Mouse (Mus musculus) cerebellum, adult 2 months (tissue): ENCODE results near the gene Lrba.

Experiments
- CTCF ChIP-seq: fragments of 200-500 bp; IDR thresholded peaks from 2 replicates; pipeline ENCODE4 v1.5.1; 2011; ENCODE audit warnings: low read depth, mild to moderate bottlenecking, control low read depth, low read length, moderate library complexity, borderline replicate concordance; ENCODE audit not compliant: insufficient read depth
- POLR2A ChIP-seq: fragments of 200-500 bp; IDR thresholded peaks from 2 replicates; pipeline ENCODE4 v1.6.1; 2011; ENCODE audit warnings: low read length, control low read depth, borderline replicate concordance; ENCODE audit not compliant: insufficient read depth

DNA sequence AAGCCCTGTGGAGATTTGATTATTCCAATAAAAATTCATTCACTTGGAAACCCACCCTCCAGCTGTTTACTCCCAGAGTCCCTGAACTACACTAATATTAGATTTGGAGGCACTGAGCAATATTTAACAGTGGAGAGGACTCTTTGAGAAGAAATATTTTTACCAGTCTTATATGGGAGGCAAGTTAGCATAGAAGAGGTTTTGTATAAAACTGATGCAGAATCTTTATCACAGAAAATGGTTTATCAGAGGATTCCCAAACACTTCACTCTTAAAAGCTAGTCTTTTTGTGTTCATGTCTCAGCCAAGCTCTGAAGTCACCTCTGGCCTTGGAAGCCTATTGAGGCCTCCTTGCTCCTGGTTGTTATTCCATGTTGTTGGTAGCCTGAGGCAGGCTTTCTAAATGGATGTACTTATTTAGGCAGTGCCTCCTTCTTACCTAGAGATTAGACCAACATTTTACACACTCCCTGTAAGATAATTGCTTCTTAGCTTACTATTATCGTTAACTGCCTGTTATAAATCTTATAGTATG lies 317.4 kb downstream of the Lrba start:
- TF ChIP-seq CTCF = no peak
- no peak for TF ChIP-seq POLR2A
